Mouse (Mus musculus) left cerebral cortex, adult 8-10 months (tissue): Measurements from ENCODE around the gene Crybg2. TPM values are rescaled to one million over a fixed set of nuclear protein-coding genes. Genes with fewer than 3 reads are reported as not detected.

ENCODE experiments used
- DNase-seq, 2 experiments: peaks; one replicate each; pipeline ENCODE4 v3.0.0; 2022; ENCODE audit warnings: low spot score in 2 of 2
- total RNA-seq, 4 experiments: library from RNA; stranded (reverse); gene quantifications; 2 replicates each; pipeline ENCODE4 v1.2.4; 2022

The Crybg2 gene
- total RNA-seq, 4 experiments from 2014 or later: 3.6 to 6.8 (median 5.8) TPM

- no peak for DNase-seq
These were observed 33.5 kb downstream of the Crybg2 start for GRCm38 (mm10) chr4:134094004-134094564.

DNA sequence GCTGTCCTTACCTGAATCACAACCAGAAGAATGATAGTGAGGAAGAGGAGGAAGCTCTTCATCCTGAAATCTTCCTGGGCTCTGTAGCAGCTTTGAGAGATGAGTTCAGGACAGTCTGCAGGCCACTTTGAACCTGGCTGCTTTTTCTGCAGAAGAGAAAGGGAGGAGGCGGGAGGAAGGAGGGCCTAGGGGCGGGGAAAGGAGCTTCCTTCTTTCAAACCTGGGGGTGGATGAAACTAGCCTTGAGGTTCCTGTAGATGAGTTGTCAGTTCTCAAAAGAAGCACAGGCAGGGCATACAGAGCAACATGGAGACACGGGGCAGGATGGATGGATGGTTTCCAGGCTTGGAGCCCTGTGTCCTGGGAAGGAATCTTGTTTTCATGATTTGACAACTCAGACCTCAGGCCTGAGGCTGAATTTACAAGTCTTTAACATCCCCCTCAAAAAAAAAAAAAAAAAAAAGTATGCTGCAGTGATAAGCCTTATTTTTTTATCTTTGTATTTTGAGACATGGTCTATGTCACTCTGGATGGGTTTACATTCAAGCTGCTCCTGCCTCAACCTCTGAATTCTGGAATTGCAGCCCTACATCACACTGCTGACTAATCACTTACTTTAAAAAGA, 34.4 kb downstream of the Crybg2 start, which contains the start of gene Cd52:
Gene Cd52, minus strand, starts transcription at position 160 of the 625 bp plus-strand sequence.
- DNase-seq: no peak

DNA sequence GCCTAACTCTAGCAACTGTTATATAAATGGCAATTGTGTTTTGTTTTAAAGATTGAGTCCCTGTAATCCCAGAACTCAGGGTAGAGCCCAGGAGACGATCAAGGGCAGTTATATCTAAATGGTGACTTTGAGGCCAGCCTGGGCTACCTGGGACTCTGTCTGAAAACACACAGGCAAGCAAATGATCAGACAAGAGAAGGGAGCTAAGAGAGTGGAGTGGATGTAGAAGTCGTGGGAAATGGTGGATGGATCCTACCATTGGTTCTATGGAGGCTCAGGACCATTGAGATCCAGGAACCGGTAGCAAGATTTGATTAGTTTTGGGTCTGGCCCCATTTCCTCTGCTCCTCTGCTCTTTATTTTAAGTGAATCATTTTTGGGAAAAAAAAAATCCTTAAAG, 35.5 kb downstream of the Crybg2 start:
- no peak for DNase-seq

- no peak for DNase-seq
These were observed 36.5 kb downstream of the Crybg2 start for GRCm38 (mm10) chr4:134097015-134097608.

DNA sequence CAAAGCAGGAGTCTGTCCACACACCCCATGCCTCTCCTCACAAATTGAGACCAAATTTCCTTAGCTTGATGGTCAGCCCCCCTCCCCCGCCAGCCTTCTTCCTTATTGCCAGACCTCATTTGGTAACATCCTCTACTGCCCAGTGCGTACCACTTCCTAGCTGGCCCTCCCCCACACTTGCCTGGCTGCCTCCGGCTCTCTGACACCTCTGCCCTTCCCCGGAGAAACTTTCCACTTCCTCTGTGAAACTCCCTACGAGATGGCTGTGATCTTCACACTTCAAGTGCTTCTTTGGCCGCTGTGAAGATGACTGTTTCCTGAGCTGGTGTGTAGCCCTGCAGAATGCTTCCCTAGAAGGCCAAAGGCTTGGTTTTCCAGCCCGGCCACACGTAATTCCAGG, 38.0 kb downstream of the Crybg2 start:
- peak in 1 of 2 experiments; percentile 51 for DNase-seq

GRCm38 (mm10) chr4:134100245-134100644, 39.6 kb downstream of the Crybg2 start:
- DNase-seq: no peak

- peak; percentile 88 to 92 for DNase-seq
These were observed 41.5 kb downstream of the Crybg2 start, which contains the start of gene Ubxn11 for GRCm38 (mm10) chr4:134101979-134102741. Gene Ubxn11 (plus strand): TSS chr4:134102570.

DNA sequence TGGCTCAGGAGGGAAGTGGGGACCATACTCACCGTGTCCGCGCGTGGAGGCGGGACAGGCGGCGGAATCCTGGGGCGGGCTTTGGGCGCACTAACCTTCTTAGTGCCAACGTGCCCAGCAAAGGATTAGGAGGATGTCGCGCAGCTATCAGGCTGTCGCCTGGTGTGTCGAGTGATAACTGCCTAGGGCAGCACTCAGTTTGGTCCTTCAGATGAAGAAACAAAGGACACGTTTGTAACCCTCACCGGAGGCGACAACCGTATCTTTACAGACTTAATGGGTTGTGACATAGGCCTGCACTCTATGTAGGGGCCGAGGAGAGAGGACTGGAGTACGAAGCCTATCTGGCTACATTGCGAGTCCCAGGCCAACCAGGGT, 42.1 kb downstream of the Crybg2 start:
- DNase-seq: no peak

GRCm38 (mm10) chr4:134106105-134106504, 45.5 kb downstream of the Crybg2 start:
- no peak for DNase-seq

- peak in 1 of 2 experiments; percentile 87 for DNase-seq
These were observed 47.1 kb downstream of the Crybg2 start for GRCm38 (mm10) chr4:134107730-134108129.

- no peak for DNase-seq
These were observed 47.6 kb downstream of the Crybg2 start for GRCm38 (mm10) chr4:134108196-134108595.

DNA sequence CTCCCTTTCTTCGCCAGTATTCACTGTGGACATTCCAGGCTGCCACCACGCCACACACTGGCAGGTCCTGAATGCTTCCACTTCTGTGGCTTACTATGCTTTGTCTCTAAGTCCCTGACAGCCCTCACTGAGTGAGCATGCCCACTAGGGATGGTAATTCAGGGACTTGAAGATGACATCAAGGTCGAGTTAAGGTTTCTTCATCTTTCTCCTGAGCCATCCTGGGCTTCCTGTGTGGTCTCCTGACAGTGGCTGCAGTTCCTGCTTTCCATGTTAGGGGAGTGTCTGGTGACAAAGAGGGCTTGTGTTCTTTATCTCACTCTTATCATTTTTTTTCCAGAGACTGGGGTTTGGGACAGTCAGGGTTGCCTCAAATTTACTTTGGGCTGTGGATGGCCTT, 50.0 kb downstream of the Crybg2 start:
- no peak for DNase-seq

DNA sequence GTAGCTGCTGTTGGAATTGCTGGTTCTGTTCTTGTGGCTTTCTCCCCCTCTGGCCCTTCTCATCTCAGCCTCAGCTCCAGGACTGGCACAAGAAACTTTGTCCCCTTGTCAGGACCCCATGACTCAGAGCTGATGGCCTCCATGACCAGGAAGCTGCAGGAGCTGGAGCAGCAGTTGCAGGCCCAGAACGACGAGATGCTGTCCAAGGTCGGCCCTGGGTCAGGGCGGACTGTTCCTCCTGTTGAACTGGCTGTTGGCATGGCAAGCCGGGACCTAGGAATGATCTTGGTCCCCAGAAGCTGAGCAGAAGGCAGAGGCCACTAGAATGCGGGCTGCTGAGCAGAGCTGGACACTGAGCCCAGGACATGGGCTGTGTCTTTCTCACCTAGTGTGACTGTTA, 51.8 kb downstream of the Crybg2 start:
- DNase-seq: no peak

DNA sequence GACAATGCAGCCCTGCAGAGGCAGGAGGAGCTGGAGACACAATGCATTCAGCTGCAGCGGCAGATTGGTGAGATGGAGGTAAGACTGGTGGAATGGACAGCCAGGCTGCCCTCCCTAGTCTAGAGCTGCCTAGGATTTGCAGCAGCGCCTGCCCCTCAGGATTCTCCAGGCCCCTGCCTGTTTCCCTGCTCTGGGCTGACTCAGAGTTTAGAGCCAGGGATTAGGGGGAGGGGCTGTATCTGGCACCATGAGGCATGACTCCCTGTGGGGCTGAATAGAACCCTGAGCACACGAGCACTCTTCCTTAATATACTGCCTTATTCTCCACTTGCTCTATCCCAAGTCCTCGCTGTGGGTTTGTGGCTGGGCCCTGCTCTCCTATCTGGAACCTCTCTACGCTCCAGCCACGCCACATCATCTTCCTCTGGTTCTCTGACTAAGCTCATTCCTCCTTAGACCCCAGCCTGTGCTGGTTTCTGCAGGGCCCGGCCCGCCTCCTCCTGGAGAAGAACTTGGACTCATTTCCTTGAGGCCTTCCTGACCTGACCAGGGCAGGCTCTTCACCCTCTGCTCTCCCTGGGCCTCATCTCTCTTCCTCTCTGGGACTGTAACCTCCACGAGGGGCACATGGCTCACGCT, 52.9 kb downstream of the Crybg2 start:
- DNase-seq: no peak

- no peak for DNase-seq
These were observed 53.4 kb downstream of the Crybg2 start for GRCm38 (mm10) chr4:134114038-134114437.

DNA sequence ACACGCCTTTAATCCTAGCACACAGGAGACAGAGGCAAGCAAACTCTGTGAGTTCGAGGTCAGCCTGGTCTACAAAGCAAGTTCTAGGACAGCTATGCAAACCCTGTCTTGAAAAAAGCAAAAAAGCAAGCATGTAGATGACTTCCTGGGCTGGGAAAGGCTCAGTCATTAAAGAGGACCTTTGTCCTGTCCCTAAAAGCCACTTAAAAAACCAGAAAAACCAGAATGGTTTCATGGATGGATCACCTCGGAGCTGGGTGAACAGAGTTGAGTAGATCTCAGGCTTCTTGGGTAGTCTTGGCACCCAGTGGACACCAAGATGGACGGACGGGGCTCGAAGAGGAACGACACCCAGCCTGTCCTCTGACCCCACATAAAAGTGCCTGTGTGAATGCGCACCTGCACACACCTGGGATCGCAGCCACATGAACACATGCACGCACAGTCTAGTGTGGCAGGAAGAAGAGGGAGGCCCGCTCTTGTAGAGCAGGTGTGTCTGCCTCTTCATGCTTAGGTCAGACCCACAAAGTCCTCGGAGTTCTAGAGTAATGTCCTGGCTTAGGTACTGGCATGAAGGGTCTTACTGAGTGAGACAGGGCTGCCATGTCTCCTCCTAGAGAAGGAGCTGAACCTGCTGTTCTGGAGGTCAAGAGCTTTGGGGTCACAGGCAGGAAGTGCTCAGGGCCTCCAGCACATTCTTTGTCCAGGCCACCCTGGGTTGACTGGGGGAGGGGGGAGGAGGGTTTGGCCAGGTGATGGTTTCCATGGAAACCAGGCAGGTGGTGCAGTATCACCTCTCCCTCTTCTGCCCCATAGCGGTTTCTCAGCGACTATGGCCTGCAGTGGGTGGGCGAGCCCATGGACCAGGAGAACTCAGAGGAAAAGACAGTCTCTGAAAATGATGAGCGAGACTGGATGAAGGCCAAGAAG, 54.9 kb downstream of the Crybg2 start:
- DNase-seq: no peak

DNA sequence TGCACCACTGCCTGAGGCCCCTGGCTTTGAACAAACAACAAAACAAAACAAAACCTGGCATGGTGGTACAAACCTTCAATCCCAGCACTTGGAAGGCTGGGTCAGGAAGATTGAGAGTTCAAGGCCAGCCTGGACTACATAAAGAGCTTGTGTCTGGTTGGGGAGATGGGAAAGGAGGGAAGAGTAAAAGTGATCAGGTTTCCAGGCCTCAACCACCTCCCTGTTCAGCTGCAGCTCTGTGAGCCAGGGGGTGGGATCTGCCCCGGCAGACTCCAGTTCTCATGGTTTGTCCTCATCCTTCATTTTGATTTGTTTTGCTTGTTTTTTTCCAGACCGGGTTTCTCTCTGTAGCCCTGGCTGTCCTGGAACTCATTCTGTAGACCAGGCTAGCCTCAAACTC, 55.9 kb downstream of the Crybg2 start:
- no peak for DNase-seq

- DNase-seq: no peak
These were observed 56.4 kb downstream of the Crybg2 start for GRCm38 (mm10) chr4:134117012-134117411.

DNA sequence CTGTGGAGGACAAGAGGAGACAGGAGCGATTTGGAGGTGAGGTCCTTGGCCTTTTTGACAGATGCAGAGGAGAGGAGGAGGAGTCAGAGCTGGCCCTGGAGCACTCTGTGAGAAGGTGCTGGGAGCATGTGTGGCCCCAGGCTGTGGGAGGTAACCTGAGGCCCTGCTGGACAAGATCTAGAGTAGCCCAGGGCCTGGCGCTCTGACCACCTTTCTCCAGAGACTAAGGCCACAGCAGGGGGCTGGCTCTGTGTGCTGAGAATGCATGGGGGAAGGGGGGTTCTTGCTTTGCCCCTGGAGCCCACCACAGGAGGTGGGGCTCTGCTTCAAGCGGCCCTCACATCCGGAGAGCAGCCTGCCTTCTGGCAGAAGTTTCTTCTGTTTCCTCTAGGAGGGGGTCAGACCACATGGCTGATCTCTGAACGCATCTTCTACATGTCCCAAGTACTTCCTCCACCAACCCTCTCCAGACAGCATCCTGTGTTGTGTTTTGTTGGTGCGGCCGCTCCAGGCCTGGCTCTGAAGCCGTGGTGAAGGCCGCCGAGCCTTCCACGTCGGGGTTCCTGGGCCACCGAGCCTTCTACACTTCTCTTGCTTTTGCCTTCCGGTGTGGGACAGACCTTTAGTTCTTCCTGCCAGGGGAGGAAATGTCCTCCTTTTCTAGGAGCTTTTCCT, 57.6 kb downstream of the Crybg2 start:
- DNase-seq: no peak

GRCm38 (mm10) chr4:134119042-134119441, 58.4 kb downstream of the Crybg2 start:
- DNase-seq: no peak
